Mouse (Mus musculus) granulocyte monocyte progenitor cell, adult 5-6 weeks (primary cell): ENCODE results near the gene Ankle2. TPM values are rescaled to one million over a fixed set of nuclear protein-coding genes. Genes with fewer than 3 reads are reported as not detected.

Source experiments
- ATAC-seq: replicated peaks from 2 replicates; pipeline ENCODE4 v1.8.0; 2016; ENCODE audit warnings: mild to moderate bottlenecking, moderate TSS enrichment, inconsistent platforms; ENCODE audit not compliant: poor library complexity, severe bottlenecking
- total RNA-seq, 2 experiments: library from RNA; stranded (forward) in 1 of 2; stranded (reverse) in 1 of 2; fragments of 200-712, 200-1000 nt in 1 of 2; fragments of >200 nt in 1 of 2; fragmentation: Nextera tagmentation in 1 of 2; gene quantifications; 2 replicates each; pipeline ENCODE4 v1.2.3; 2014 to 2017

Gene Ankle2
- total RNA-seq, 2 experiments from 2014 or later: 31.4 to 53.1 TPM

DNA sequence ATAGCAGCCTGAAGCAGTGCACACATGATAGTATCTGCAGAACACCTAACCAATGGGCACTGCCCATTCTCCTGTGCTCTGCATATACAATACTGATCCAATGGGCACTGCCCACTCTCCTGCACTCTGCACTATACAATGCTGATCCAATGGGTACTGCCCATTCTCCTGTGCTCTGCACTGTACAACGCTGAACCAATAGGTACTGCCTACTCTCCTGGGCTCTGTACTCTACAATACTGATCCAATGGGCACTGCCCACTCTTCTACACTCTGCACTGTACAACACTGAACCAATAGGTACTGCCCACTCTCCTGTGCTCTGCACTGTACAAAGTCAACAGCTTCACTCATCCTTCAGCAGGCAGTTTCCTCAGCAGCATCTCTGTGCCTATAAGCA lies 46.1 kb downstream of the Ankle2 start:
- no peak for ATAC-seq

GRCm38 (mm10) chr5:110281984-110282383 lies 51.2 kb downstream of the Ankle2 start:
- ATAC-seq: no peak

DNA sequence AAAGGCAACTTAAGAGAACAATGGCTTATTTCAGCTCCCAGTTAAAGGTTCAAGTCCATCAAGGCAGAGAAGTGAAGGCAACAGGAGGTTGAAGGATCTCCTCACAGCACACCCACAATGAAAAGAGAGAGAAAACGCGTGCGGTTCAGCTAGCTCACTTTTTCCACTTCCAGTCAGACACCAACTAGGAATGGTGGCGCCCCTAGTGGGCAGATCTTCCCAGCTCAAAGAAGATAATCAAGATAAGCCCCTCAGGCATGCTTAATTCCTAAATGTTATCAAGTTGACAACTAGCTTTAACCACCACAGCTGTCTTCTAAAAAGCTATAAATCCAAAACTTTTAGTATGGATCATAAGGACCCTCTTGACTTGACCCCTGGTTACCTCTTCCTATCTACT lies 53.7 kb downstream of the Ankle2 start:
- peak; percentile 58 for ATAC-seq

DNA sequence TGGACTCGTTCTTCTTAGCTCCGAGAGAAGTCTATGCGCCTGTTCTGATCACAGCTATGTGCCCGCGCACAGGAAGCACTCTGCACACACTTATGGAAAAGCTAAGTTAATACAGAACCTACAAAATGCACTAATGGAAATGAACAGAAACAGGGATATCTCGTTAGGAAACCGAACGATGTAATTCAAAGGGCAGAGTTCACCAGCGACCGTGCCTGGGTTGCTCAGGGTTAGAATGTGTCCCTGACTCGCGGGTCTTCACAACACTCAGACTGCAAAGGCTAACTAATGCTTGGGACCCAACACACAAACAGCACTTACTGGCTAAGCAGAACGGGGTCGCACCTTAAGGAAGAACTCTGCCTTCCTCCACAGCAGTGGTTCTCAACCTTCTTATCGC lies 54.4 kb downstream of the Ankle2 start:
- no peak for ATAC-seq

GRCm38 (mm10) chr5:110285770-110286445 lies 55.1 kb downstream of the Ankle2 start, which contains the start of the genes Pxmp2 and Pole:
Gene Pxmp2 (minus strand): TSS chr5:110286186.
Gene Pole (plus strand): TSS chr5:110286306.
- ATAC-seq: peak; percentile 92

GRCm38 (mm10) chr5:110286446-110287083 lies 55.8 kb downstream of the Ankle2 start:
- no peak for ATAC-seq

GRCm38 (mm10) chr5:110287084-110287475 lies 56.3 kb downstream of the Ankle2 start:
- ATAC-seq: no peak

DNA sequence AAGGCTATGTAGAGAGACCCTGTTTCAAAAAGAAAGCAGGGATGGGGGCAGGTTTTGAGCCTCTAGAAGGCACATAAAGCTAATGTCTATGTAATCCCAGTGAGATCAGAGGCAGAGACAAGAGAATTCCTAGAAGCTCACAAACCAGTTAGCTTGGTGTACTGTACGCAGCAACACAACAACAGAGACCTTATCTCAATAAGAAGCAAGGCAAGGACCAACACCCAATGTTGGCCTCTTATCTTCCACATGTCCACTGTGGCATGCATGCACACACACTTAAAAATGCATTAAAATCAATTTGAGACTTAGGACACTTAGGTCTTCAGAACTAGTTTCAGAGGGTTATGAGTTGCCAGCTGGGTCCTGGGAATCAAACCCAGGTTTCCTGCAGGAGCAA lies 60.8 kb downstream of the Ankle2 start:
- no peak for ATAC-seq

- ATAC-seq: no peak
These were observed 65.8 kb downstream of the Ankle2 start for GRCm38 (mm10) chr5:110296637-110297036.

DNA sequence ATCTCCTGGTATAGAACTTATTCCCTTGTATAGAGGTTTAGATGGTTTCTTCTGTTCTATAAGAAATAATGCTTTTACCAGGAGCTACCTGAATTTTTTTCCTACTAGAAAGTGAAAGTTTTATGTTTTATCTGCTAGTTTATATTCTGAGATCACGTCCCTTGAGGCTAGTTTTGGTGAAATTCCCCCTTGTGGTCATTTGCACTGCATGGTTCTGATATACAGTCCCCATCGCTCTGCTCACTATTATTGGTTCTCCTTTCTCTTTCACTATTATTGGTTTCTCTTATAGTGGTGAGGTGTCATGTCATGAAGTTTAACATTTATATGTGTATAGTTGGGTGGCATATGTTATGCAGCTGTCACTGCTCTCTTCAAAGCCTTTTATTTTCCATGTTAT lies 69.8 kb downstream of the Ankle2 start:
- ATAC-seq: no peak

Other genes with a start within 250 kb of the Ankle2 start
- 31.7 and 62.0 TPM in 2 replicates for gene Zfp932, start 234.5 kb upstream of the Ankle2 start, total RNA-seq (2014; fragmentation: Nextera tagmentation)
- gene Zfp932, start 234.5 kb upstream of the Ankle2 start, total RNA-seq (2017): 63.1 and 110 TPM in 2 replicates
- gene Gm17655, start 158.5 kb upstream of the Ankle2 start, total RNA-seq (2014; fragmentation: Nextera tagmentation): 5.2 and 20.4 TPM in 2 replicates
- gene Gm17655, start 158.5 kb upstream of the Ankle2 start, total RNA-seq (2017): 4.4 and 12.0 TPM in 2 replicates
- 0.73 and 1.7 TPM in 2 replicates for gene Gm35315, start 136.6 kb upstream of the Ankle2 start, total RNA-seq (2014; fragmentation: Nextera tagmentation)
- gene Gm35315, start 136.6 kb upstream of the Ankle2 start, total RNA-seq (2017): 0.72 and 1.6 TPM in 2 replicates
- not detected in 2 replicates for gene Plcxd1, start 131.0 kb upstream of the Ankle2 start, total RNA-seq (2014; fragmentation: Nextera tagmentation)
- not detected in 2 replicates for gene Plcxd1, start 131.0 kb upstream of the Ankle2 start, total RNA-seq (2017)
- gene Gtpbp6, start 122.8 kb upstream of the Ankle2 start, total RNA-seq (2014; fragmentation: Nextera tagmentation): 20.4 and 32.2 TPM in 2 replicates
- 9.2 and 14.0 TPM in 2 replicates for gene Gtpbp6, start 122.8 kb upstream of the Ankle2 start, total RNA-seq (2017)
- gene Zfp605, start 120.9 kb upstream of the Ankle2 start, total RNA-seq (2014; fragmentation: Nextera tagmentation): 6.4 and 8.4 TPM in 2 replicates
- gene Zfp605, start 120.9 kb upstream of the Ankle2 start, total RNA-seq (2017): 3.3 and 9.3 TPM in 2 replicates
- gene Chfr, start 95.2 kb upstream of the Ankle2 start, total RNA-seq (2014; fragmentation: Nextera tagmentation): 28.0 and 33.3 TPM in 2 replicates
- 39.4 and 45.1 TPM in 2 replicates for gene Chfr, start 95.2 kb upstream of the Ankle2 start, total RNA-seq (2017)
- 16.9 and 23.9 TPM in 2 replicates for gene Golga3, start 54.3 kb upstream of the Ankle2 start, total RNA-seq (2014; fragmentation: Nextera tagmentation)
- gene Golga3, start 54.3 kb upstream of the Ankle2 start, total RNA-seq (2017): 19.4 and 22.8 TPM in 2 replicates
- gene Pgam5, start 38.9 kb downstream of the Ankle2 start, total RNA-seq (2014; fragmentation: Nextera tagmentation): 37.7 and 42.2 TPM in 2 replicates
- 41.4 and 45.0 TPM in 2 replicates for gene Pgam5, start 38.9 kb downstream of the Ankle2 start, total RNA-seq (2017)
- gene Pxmp2, start 55.2 kb downstream of the Ankle2 start, total RNA-seq (2014; fragmentation: Nextera tagmentation): 9.7 TPM in 1 of 2 replicates, not detected in the other
- gene Pxmp2, start 55.2 kb downstream of the Ankle2 start, total RNA-seq (2017): 4.3 and 6.3 TPM in 2 replicates
- gene Pole, start 55.3 kb downstream of the Ankle2 start, total RNA-seq (2014; fragmentation: Nextera tagmentation): 92.1 and 96.7 TPM in 2 replicates
- 46.4 and 48.5 TPM in 2 replicates for gene Pole, start 55.3 kb downstream of the Ankle2 start, total RNA-seq (2017)
- not detected in 2 replicates for gene P2rx2, start 112.2 kb downstream of the Ankle2 start, total RNA-seq (2014; fragmentation: Nextera tagmentation)
- not detected in 2 replicates for gene P2rx2, start 112.2 kb downstream of the Ankle2 start, total RNA-seq (2017)
- gene Lrcol1, start 113.7 kb downstream of the Ankle2 start, total RNA-seq (2014; fragmentation: Nextera tagmentation): not detected in 2 replicates
- not detected in 2 replicates for gene Lrcol1, start 113.7 kb downstream of the Ankle2 start, total RNA-seq (2017)
- 25.2 and 29.7 TPM in 2 replicates for gene Fbrsl1, start 217.5 kb downstream of the Ankle2 start, total RNA-seq (2014; fragmentation: Nextera tagmentation)
- 9.5 and 12.6 TPM in 2 replicates for gene Fbrsl1, start 217.5 kb downstream of the Ankle2 start, total RNA-seq (2017)